Mouse (Mus musculus) bone marrow macrophage, adult 2 months (primary cell): ENCODE measurements at regions not wholly inside any gene's neighbourhood (a gene's known extent, or its start where the extent isn't known, plus 50 kb on each side); places are given as distances from the start of the nearest gene placed in this dataset.

Experiments
- CTCF ChIP-seq: IDR thresholded peaks from 2 replicates; pipeline ENCODE4 v1.5.1; 2012; ENCODE audit warnings: low read depth, mild to moderate bottlenecking, low read length, moderate library complexity
- POLR2A ChIP-seq: IDR thresholded peaks from 2 replicates; pipeline ENCODE4 v1.6.1; 2012; ENCODE audit warnings: mild to moderate bottlenecking, low read depth, low read length, borderline replicate concordance

GRCm38 (mm10) chr1:83551617-83552016, 143.6 kb upstream of the Sphkap start:
- no peak for TF ChIP-seq CTCF
- TF ChIP-seq POLR2A: no peak
